Mouse (Mus musculus) right cerebral cortex, postnatal 36 days (tissue): ENCODE data around the gene Erf.

ENCODE experiments used
- DNase-seq, 2 experiments: peaks; one replicate each; pipeline ENCODE4 v3.0.0; 2022; ENCODE audit warnings: low spot score in 2 of 2, mixed read lengths in 1 of 2

Erf gene

DNA sequence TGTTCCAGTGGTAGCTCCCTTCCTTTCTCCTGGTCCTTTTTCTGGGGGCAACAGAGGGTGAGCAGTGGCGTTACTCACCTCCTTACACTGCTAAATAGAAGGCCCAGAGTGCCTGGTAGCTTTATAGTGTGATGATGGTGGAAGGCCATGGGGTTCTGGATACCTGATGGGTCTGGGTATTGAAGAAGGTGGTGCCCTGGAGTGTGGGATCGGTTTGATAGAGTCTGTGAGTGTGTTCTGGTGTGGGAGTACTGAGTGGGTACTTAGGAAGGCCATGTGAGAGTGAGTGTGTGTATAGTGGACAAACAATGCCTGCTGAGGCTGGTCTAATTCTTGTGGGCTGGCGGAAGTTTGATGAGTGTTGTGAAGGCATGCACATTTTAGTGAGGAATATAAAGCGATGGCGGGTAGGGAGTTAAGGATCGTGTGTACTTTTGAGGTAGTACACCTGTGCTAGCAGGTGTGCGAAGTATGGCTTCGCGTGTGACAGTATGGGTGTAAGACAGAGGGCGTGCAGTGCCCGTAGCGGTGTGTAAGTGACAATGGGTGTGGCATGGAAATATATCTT lies 30.7 kb upstream of the Erf start:
- no peak for DNase-seq

GRCm38 (mm10) chr7:25279861-25280791 lies 29.6 kb upstream of the Erf start:
- no peak for DNase-seq

DNA sequence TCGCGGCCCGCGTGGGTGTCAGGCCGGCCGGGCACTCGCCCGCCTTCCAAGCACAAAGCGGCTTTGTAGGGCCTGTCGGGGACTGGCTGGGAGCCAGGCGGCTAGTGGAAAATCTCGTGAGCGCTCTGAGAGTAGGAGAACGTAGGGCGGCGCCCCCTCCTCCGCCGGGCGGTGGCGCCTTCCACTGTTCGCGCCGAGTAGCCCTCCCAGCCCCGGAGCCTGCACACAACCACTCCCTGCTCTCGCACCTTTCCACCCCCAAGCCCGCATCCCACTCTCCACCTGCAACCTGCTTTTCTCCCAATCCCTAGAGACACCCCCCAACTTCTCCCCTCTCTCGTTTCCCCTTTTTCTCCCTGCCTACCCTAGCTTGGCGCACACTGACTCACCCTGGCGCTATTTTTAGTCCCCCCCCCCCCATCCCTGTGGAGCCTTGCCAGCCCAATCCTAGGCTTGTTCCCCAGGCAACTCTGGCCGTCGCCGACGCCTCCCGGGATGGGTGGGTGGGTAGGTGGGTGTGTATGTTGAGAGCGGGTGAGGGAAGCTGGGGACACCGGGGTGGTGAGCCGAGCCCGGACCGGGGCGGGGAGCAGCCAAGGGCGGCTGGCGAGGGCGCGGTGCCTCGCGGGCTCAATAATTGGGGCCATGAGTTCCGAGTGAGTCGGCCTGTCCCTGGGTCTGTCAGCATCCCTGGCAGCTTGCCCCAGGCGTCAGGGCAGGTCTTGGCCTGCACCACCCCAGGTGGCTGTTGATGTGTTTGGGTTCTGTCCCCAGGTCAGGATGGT lies 28.7 kb upstream of the Erf start:
- DNase-seq: peak; percentile 89 to 90

GRCm38 (mm10) chr7:25278341-25279075 lies 27.9 kb upstream of the Erf start:
- DNase-seq: peak; percentile 84 to 89

- DNase-seq: no peak
Measured at GRCm38 (mm10) chr7:25277998-25278340, 27.4 kb upstream of the Erf start.

GRCm38 (mm10) chr7:25277405-25277804 lies 26.8 kb upstream of the Erf start:
- no peak for DNase-seq

GRCm38 (mm10) chr7:25275555-25276298 lies 25.2 kb upstream of the Erf start:
- no peak for DNase-seq

DNA sequence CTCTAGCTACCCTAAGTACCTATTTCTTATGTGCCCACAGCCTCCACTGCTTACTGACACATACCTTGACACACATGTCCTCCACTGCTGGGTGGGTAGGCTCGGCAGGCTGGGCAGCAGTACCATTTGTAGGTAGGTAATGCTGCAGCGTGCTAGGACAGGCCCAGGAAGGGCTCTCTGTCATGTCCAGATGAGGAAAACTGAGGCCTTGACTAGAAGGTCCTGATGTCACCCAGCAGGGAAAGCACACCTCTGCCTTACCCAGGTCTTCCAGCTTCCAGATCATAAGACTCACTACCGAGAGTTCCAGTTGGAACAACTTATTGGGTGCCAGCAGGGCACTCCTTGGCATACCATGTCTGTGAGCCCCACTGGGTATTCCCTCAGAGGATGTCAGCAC lies 24.4 kb upstream of the Erf start:
- no peak for DNase-seq

- no peak for DNase-seq
Measured at GRCm38 (mm10) chr7:25274571-25274970, 24.0 kb upstream of the Erf start.

DNA sequence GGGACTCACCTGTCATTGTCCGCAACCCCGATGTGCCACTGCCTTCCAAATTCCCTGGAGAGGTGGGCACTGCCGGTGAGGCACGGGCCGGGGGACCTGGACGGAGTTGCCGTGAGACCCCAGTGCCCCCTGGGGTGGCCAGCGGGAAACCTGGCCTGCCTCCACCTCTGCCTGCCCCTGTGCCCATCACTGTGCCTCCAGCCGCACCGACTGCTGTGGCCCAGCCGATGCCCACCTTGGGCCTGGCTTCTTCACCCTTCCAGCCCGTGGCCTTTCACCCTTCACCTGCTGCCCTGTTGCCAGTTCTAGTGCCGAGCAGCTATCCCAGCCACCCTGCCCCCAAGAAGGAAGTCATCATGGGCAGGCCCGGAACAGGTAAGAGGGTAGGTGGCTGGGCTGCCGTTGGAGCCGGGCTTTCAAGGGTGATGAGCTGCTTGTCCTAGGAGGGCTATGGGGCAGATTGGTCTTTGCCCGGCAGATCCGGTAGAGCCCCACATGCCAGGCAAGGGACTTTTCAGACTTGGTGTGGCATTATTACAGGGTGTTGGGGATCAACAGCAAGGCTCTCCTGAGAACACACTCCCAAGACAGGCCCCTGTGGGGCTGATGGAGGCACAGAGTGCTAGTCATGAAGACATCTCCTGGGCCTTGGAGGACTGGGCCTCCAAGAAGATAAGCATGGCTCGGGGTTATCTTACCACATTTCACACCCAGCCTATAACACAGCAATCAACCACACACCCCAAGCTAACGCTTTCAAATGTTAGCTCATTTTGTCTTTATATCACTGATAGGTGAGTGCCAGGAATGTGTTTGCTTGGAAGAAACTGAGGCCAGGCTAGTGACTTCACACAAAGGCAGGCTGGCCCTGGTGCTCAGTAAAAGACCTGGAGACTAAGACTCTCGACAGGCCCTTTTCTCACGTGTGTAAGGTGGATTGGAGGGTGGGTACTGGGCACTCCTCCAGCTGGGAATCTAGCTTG lies 23.0 kb upstream of the Erf start:
- DNase-seq: no peak

DNA sequence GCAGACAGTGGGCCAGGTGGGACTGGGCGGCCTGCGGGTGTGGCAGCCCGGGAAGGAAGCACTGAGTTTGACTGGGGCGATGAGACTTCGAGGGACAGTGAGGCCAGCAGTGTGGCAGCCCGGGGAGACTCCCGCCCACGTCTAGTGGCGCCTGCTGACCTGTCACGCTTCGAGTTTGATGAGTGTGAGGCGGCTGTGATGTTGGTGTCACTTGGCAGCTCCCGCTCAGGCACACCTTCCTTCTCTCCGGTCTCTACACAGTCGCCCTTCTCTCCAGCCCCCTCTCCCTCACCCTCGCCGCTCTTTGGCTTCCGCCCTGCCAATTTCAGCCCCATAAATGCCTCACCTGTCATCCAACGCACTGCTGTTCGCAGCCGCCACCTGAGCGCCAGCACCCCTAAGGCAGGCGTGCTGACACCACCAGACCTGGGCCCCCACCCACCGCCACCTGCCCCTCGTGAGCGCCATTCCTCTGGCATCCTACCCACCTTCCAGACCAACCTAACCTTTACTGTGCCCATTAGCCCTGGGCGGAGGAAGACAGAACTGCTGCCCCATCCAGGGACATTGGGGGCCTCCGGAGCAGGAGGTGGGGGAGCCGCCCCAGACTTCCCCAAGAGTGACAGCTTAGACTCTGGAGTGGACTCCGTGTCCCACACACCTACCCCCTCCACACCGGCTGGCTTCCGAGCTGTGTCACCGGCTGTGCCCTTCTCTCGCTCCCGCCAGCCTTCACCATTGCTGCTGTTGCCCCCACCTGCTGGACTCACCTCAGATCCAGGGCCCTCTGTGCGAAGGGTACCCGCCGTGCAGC lies 22.1 kb upstream of the Erf start:
- DNase-seq: no peak

DNA sequence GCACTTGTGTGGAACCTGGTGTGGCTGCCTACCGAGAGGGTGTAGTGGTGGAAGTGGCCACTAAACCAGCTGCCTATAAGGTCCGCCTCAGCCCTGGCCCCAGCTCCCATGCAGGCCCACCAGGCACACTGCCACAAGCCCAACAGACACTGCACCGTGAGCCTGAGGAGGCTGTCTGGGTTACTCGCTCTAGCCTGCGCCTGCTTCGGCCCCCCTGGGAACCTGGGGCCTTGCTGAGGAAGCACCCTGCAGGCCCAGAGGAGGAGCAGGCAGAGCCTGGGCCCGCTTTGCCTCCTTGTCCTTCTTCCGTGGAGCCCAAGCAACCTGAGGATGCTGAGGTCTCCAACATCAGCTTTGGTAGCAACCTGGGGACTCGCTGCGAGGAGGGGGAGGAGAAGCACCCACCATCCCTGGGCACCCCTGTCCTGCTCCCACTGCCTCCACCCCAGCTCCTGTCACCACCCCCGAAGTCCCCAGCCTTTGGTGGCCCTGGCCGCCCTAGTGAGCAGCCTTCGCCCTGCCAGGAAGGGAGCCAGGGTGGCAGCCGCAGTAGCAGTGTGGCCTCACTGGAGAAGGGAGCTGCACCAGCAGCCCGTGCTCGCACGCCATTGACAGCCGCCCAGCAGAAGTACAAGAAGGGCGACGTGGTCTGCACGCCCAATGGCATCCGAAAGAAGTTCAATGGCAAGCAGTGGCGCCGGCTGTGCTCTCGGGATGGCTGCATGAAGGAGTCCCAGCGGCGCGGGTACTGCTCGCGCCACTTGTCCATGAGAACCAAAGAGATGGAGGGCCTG lies 21.3 kb upstream of the Erf start:
- no peak for DNase-seq

DNA sequence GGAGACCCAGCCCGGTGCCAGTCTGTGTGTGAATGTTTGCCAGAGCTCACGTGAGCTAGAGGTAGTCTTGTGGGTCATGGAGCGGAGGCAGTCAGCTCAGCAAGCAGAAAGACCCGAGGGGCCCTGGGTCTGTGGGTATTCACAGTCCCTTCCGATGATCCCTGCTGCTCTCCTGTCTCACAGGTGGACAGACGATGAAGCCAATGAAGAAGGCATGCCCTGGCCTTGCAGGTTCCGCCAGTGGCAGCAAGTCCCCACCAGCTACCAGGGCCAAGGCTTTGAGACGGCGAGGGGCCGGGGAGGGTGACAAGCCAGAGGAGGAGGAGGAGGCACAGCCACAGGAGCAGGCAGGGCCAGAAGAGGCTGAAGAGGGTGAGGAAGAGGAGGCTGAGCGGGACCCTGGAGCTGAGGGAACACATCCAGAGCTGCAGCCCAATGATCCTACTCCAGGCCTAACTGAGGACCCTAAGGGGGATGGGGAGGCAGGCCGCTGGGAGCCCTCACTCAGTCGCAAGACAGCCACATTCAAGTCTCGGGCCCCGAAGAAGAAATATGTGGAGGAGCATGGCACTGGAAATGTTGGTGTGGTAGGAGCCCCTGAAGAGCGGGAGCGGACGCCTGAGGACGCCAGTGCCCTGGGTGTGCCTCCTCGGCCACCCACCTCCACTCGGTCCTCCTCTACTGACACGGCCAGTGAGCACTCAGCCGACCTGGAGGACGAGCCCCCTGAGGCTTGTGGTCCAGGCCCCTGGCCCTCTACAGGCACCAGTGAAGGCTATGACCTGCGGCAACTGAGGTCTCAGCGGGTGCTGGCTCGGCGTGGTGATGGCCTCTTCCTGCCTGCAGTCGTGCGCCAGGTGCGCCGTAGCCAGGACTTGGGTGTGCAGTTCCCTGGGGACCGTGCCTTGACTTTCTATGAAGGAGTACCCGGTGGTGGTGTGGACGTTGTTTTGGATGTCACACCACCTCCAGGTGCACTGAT lies 20.4 kb upstream of the Erf start:
- DNase-seq: peak in 1 of 2 experiments; percentile 1

GRCm38 (mm10) chr7:25269545-25270271 lies 19.1 kb upstream of the Erf start:
- DNase-seq: peak in 1 of 2 experiments; percentile 0

GRCm38 (mm10) chr7:25269029-25269428 lies 18.5 kb upstream of the Erf start:
- peak in 1 of 2 experiments; percentile 0 for DNase-seq

- DNase-seq: no peak
Measured at GRCm38 (mm10) chr7:25268588-25268987, 18.0 kb upstream of the Erf start.
